Mouse (Mus musculus) E14TG2a.4 (cell line): ENCODE results near the gene Ccdc144b.

ENCODE experiments used
- H3K27me3 ChIP-seq: 2 replicates; pipeline ENCODE4 v1.6.1; 2014; ENCODE audit warnings: low read length, control low read depth; ENCODE audit not compliant: insufficient read depth
- H3K36me3 ChIP-seq: 2 replicates; pipeline ENCODE4 v1.6.1; 2014; ENCODE audit warnings: low read length, control low read depth; ENCODE audit not compliant: insufficient read depth
- H3K4me1 ChIP-seq: replicated peaks from 2 replicates; pipeline ENCODE4 v1.6.1; 2014; ENCODE audit warnings: low read depth, low read length, control low read depth
- H3K4me3 ChIP-seq: replicated peaks from 2 replicates; pipeline ENCODE4 v1.5.1; 2014; ENCODE audit warnings: mild to moderate bottlenecking, low read length
- H3K9me3 ChIP-seq: 2 replicates; pipeline ENCODE4 v1.6.1; 2014; ENCODE audit warnings: low read length, control low read depth
- CTCF ChIP-seq: conservative IDR thresholded peaks from 2 replicates; pipeline ENCODE4 v1.5.1; 2014; ENCODE audit warnings: low read length
- NANOG ChIP-seq: IDR thresholded peaks from 2 replicates; pipeline ENCODE4 v1.6.1; 2014; ENCODE audit warnings: borderline replicate concordance, low read length, mixed read lengths
- POU5F1 ChIP-seq: IDR thresholded peaks from 2 replicates; pipeline ENCODE4 v1.6.1; 2014; ENCODE audit warnings: low read length, borderline replicate concordance

Ccdc144b gene

DNA sequence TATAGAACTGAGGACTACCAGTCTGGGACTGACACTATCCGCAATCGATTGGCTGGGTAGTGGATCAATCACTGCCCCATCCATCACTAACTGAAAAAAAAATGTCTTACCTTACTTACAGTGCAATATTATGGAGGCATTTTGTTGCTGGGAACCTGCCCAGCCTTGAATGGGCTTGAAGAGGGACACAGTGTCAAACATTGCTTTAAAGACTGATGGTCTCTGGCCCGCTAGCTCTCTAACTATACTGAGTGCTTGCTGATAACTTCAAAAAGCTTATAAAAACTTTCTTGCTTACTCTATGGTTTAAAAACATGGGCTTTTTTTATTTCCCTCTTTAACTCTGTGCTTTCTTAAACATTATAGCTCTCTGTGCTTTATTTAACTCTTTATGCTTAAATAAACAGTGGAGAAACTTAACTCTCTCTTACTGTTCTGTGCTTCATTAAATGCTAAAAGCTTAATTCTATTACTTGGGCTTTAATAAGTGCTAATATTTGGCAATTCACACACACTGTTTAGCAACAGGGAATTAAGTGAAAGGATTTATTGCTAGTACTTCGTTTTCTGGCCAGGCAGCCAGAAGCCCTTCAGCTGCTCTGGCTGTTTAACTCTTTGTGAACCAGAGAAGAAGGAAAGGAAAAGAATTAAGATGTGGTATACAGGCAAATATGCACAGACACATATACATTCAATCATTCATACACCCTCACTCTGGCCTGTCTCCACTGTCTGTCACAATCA is 44.8 kb downstream of the Ccdc144b start:
- no peaks in the 10 kb centered on the region for H3K27me3 ChIP-seq
- no peak overlapping the region for H3K4me3 ChIP-seq
- H3K9me3 ChIP-seq: peaks cover 12% of the 10 kb centered on the region
- H3K4me1 ChIP-seq: no peaks in the 10 kb centered on the region
- TF ChIP-seq POU5F1: no peak
- no peak for TF ChIP-seq NANOG
- TF ChIP-seq CTCF: no peak
- no peaks in the 10 kb centered on the region for H3K36me3 ChIP-seq

DNA sequence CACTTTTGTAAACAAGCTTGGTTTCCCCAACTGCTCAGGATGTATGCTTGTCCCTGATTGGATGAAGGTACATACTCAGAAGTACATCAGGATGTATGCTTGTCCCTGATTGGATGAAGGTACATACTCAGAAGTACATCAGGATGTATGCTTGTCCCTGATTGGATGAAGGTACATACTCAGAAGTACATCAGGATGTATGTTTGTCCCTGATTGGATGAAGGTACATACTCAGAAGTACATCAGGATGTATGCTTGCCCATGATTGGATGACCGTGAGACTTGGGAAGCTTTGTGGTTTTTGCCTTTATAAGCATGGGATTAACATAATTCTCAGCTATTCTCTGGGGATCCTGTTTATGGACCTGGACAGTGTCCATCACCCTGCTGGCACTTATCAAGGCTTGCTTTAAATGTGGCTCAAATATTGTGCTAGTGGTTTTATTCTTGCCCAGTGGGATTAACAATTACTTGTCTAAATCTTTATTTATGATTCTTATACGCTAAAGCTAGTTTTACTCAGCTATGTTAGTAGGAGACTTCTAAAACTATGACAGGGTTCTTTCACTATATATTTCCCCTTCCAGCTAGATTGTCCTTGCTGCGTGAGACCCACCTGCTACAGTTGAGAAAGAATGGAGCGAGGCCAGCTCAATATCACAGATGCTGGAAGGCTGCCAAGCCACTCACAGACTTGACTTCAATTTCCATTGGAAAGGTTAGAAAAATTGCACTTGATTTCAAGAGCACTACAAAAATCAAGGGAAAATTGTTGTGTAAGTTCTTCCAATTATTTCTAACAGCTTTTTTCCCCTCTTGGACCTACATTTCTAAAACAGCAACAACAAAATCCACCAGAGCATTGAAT is 49.1 kb downstream of the Ccdc144b start:
- H3K4me1 ChIP-seq: peaks cover 9% of the 10 kb centered on the region
- peaks cover 12% of the 10 kb centered on the region for H3K9me3 ChIP-seq
- H3K36me3 ChIP-seq: no peaks in the 10 kb centered on the region
- H3K27me3 ChIP-seq: no peaks in the 10 kb centered on the region
- H3K4me3 ChIP-seq: no peak overlapping the region
- TF ChIP-seq NANOG: no peak

DNA sequence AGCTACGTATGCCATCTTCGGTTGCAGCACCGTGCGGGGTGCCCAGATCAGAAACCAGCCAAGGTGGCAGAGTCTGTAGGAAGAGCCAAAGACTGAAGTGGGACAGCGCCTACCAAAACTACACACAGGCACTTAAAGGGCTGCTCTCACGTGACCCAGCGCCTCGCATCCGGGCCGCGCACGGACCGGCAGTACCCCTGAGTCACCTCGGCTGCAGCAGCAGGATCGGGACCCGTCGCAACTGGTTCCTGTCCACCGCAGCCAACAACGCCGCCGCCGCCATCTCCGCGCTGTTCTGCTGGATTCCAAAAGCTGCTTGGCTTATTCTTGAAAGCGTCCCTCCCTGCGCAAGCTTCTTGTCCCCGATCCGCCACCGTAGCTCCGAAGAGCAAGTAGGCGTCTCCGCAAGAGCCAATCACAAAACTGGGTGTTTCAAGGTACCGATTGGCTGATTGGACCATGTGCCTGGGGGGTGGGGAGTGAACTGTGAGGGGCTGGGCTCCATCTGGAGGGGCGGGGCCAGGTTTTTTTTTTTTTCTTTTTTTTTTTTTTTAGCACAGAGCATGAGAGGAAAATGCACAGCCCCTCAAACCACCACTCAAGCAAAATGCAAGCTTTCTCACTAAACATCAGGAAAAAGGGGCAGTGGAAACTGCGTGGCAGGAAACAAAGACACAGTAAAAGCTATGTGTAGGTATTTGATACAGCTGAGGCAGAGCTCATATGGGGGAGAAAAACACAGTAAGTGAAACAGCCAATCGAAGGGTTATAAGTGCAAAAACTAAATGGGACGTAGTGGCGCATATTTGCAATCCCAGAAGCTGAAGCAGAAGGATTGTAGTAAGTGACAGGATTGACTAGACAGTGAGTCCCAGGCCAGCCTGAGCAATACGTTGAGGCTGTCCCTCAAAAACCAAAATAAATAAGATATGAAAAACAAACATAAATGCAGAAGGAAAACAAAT is 52.8 kb downstream of the Ccdc144b start, which contains the start of gene Mccc1:
TSS of gene Mccc1 (minus strand) at position 404 of the 965 bp plus-strand sequence.
- peaks cover 16% of the 10 kb centered on the region for H3K4me1 ChIP-seq
- H3K9me3 ChIP-seq: no peaks in the 10 kb centered on the region
- peaks cover 9% of the 10 kb centered on the region for H3K36me3 ChIP-seq
- peak within 1 kb of the TSS; percentile 91 for H3K4me3 ChIP-seq
- no peak for TF ChIP-seq CTCF
- TF ChIP-seq POU5F1: no peak
- TF ChIP-seq NANOG: no peak
- H3K27me3 ChIP-seq: no peaks in the 10 kb centered on the region

DNA sequence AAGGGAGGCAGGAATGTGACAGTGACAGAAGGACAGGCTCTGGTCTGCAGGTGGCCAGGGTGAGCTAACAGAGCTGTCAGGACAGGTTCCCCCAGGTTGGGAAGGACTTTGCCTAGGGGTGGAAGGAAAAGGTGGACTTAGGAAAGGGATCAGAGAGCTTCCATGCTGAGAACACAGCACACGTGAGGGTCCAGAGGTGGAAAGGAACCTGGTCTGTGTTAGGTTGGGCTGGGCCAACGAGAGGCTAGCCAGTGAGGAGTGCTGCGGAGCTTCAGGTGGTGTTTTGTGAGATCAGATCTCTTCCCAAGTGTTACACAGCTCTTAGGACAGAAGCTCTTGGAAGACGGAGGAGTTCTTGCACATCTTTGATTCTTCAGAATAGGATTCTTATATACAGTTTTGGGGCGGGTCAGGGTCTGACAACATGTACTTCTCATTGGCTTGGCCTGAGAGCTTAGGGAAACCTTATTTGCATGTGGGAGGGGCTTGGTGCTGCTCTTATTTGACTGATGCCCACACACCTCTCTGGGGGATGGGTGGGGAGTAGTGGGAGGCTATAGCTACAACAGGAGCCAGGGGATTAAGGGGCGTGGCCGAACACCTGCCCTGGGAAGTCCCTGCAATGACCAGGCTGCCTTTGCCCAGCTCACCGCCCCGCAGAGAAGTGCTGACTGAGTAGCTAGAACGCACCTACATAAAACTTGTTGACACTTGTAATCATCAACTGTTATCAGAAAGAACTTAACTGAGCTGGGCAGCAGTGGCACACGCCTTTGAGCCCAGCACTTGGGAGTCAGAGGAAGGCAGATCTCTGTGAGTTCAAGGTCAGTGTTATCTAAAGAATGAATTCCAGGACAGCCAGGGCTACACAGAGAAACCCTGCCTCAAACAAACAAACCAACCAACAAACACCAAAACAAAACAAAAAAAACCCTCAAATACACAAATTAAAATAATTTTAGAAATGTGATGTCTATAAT is 58.5 kb downstream of the Ccdc144b start:
- Histone ChIP-seq H3K4me1 (peaks cover 24% of the 10 kb centered on the region), H3K36me3 (peaks cover 34% of the 10 kb centered on the region), H3K4me3 (no peak overlapping the region), H3K9me3 (no peaks in the 10 kb centered on the region), H3K27me3 (no peaks in the 10 kb centered on the region)
- no peak for TF ChIP-seq POU5F1
- TF ChIP-seq NANOG: no peak
- no peak for TF ChIP-seq CTCF

DNA sequence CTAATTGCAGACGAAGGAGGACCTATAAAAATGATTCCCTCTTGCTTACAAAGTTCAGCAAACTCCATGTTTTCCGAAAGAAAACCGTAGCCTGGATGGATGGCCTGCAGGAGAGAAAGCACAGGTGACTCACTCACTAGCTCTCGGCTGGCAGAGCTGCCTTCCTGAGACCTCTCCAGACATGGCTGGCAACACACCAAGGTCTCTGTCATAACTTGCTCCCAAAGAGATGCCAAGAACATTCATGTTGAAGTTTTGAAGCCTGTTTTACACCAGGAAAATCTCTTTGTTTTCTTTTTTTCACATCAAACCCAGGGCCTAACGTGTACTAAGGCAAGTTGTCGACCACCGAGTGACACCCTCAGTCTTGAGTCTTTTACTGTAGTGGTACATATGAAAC is 62.6 kb downstream of the Ccdc144b start:
- Histone ChIP-seq H3K4me3 (no peak overlapping the region), H3K27me3 (no peaks in the 10 kb centered on the region), H3K36me3 (peaks cover 66% of the 10 kb centered on the region), H3K4me1 (peaks cover 13% of the 10 kb centered on the region), H3K9me3 (no peaks in the 10 kb centered on the region)
- no peak for TF ChIP-seq CTCF

DNA sequence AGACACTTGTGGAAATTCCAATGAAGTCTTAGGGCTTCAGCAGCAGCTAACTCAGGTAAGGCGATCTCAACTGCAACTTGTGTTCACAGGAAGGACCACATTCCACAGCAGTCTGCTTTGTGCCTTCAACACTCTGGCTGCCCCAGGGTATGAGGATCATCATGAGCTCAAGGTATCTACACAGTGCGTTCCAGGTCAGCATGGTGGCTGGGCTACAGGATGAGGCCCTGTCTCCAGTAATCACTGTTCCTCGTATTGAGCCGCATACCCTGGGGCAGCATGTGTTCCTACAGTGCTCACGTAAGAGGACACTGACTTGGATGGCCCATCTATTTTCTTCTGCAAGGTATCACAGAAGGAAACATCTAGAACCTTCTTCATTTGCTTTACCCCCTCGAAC is 65.3 kb downstream of the Ccdc144b start:
- Histone ChIP-seq H3K4me3 (no peak overlapping the region), H3K9me3 (no peaks in the 10 kb centered on the region)

DNA sequence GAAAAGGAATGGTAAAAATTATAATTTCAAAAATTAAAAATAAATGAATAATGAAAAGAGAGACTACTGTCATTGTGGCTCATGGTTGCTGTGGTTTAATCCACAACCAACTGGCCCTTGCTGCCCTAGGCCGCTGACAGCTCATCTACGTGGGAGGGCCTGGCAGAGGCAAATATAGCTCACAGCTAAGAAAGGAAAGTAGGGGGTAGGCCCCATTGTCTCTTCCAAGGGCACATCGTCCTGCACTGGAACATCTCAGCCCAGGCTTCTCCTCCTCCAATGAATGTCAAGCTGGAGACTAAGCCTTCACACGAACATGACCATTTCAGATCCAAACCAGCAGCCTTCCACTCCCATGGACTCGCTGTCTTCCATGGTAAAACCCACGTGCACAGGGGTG is 67.1 kb downstream of the Ccdc144b start:
- no peaks in the 10 kb centered on the region for H3K9me3 ChIP-seq
- H3K4me1 ChIP-seq: no peaks in the 10 kb centered on the region
- peaks cover 85% of the 10 kb centered on the region for H3K36me3 ChIP-seq
- no peaks in the 10 kb centered on the region for H3K27me3 ChIP-seq
- TF ChIP-seq NANOG (no peak), POU5F1 (no peak)
- no peak overlapping the region for H3K4me3 ChIP-seq

More for the DNA sequence above, 65.3 kb downstream of the Ccdc144b start:
- TF ChIP-seq POU5F1 (no peak), NANOG (no peak), CTCF (no peak)
- Histone ChIP-seq H3K27me3 (no peaks in the 10 kb centered on the region), H3K36me3 (peaks cover 72% of the 10 kb centered on the region), H3K4me1 (no peaks in the 10 kb centered on the region)
